Mouse (Mus musculus): Measurements from ENCODE around the gene Ncdn.

GRCm38 (mm10) chr4:126749553-126749952 lies 3.7 kb downstream of the Ncdn start:
- no peak for TF ChIP-seq CTCF (IDR thresholded peaks at IDR 0.05; ENCODE audit: control insufficient read depth, insufficient read depth, insufficient replicate concordance, low read depth, low read length)
- no peak for TF ChIP-seq POLR2A (IDR thresholded peaks at IDR 0.05; ENCODE audit: control insufficient read depth, low read depth, low read length)
